Mouse (Mus musculus) left cerebral cortex, postnatal 4 days (tissue): ENCODE data around the gene Thada. TPM values are rescaled to one million over a fixed set of nuclear protein-coding genes. Genes with fewer than 3 reads are reported as not detected.
"Not testable (repeated sequence)": the region's sequence is repeated elsewhere in the genome, so short reads cannot be mapped to it uniquely, and the experiment has no call there.

Source experiments
- DNase-seq: peaks from one replicate; pipeline ENCODE4 v3.0.0-alpha.2; 2022
- intact Hi-C: fragments of 180-260 bp; cut with DNase I; formaldehyde crosslinking; loops from one replicate; pipeline ENCODE4 v1.15.1; 2025
- total RNA-seq, 2 experiments: library from RNA; stranded (reverse); gene quantifications; 2 replicates each; pipeline ENCODE4 v1.2.3; 2021

The Thada gene
- total RNA-seq, 2 experiments from 2014 or later: 18.4 to 21.7 TPM

- intact Hi-C loops: no loop called here
- no peak for DNase-seq
These were observed 229.0 kb downstream of the Thada start for GRCm38 (mm10) chr17:84236781-84237557.

- DNase-seq: no peak
- intact Hi-C loops: no loop called here
These were observed 230.5 kb downstream of the Thada start for GRCm38 (mm10) chr17:84235399-84235928.

- DNase-seq, intact Hi-C loops: not testable (repeated sequence)
These were observed 231.2 kb downstream of the Thada start for GRCm38 (mm10) chr17:84234785-84235184.

- intact Hi-C loops: no loop called here
- no peak for DNase-seq
These were observed 232.2 kb downstream of the Thada start for GRCm38 (mm10) chr17:84233758-84234157.

GRCm38 (mm10) chr17:84231361-84231760 lies 234.6 kb downstream of the Thada start:
- DNase-seq: no peak
- intact Hi-C loops: no loop called here

- intact Hi-C loops: no loop called here
These were observed 237.8 kb downstream of the Thada start for GRCm38 (mm10) chr17:84228223-84228622.

GRCm38 (mm10) chr17:84226681-84227080 lies 239.3 kb downstream of the Thada start:
- intact Hi-C loops: no loop called here

More at GRCm38 (mm10) chr17:84228223-84228622, 237.8 kb downstream of the Thada start:
- DNase-seq: no peak

GRCm38 (mm10) chr17:84226231-84226630 lies 239.8 kb downstream of the Thada start:
- intact Hi-C loops: no loop called here

More at GRCm38 (mm10) chr17:84226681-84227080, 239.3 kb downstream of the Thada start:
- no peak for DNase-seq

GRCm38 (mm10) chr17:84224217-84224887 lies 241.7 kb downstream of the Thada start:
- DNase-seq: no peak
- intact Hi-C loops: no loop called here

More at GRCm38 (mm10) chr17:84226231-84226630, 239.8 kb downstream of the Thada start:
- no peak for DNase-seq

GRCm38 (mm10) chr17:84218841-84219240 lies 247.2 kb downstream of the Thada start:
- DNase-seq, intact Hi-C loops: not testable (repeated sequence)

GRCm38 (mm10) chr17:84217696-84218095 lies 248.3 kb downstream of the Thada start:
- intact Hi-C loops: no loop called here
- no peak for DNase-seq

- peak; percentile 20 for DNase-seq
- intact Hi-C loops: no loop called here
These were observed 250.6 kb downstream of the Thada start for GRCm38 (mm10) chr17:84215264-84215960.

- intact Hi-C loops: no loop called here
- DNase-seq: no peak
These were observed 252.5 kb downstream of the Thada start for GRCm38 (mm10) chr17:84213464-84213863.

GRCm38 (mm10) chr17:84207611-84208010 lies 258.4 kb downstream of the Thada start:
- intact Hi-C loops: no loop called here
- no peak for DNase-seq

GRCm38 (mm10) chr17:84206239-84206638 lies 259.8 kb downstream of the Thada start:
- no peak for DNase-seq
- intact Hi-C loops: no loop called here

- intact Hi-C loops: no loop called here
- DNase-seq: no peak
These were observed 261.0 kb downstream of the Thada start for GRCm38 (mm10) chr17:84204962-84205361.

GRCm38 (mm10) chr17:84203340-84203739 lies 262.7 kb downstream of the Thada start:
- DNase-seq: no peak
- intact Hi-C loops: no loop called here

GRCm38 (mm10) chr17:84201183-84201582 lies 264.8 kb downstream of the Thada start:
- no peak for DNase-seq

GRCm38 (mm10) chr17:84197912-84198344 lies 268.1 kb downstream of the Thada start:
- no peak for DNase-seq
- intact Hi-C loops: loop anchor here (10.0 kb wide), 1 partner anchor 197 kb away; no protein-coding TSS in a partner anchor

More at GRCm38 (mm10) chr17:84201183-84201582, 264.8 kb downstream of the Thada start:
- intact Hi-C loops: no loop called here

- no peak for DNase-seq
- intact Hi-C loops: loop anchor here (10.0 kb wide), 1 partner anchor 198 kb away; no protein-coding TSS in a partner anchor
These were observed 269.7 kb downstream of the Thada start for GRCm38 (mm10) chr17:84196329-84196728.

GRCm38 (mm10) chr17:84195835-84196234 lies 270.2 kb downstream of the Thada start:
- no peak for DNase-seq
- intact Hi-C loops: loop anchor here (10.0 kb wide), 1 partner anchor 199 kb away; no protein-coding TSS in a partner anchor
